Mouse (Mus musculus) thymus, postnatal 10 days (tissue): Measurements from ENCODE around the gene Baz2a.
"Not testable (repeated sequence)": the region's sequence is repeated elsewhere in the genome, so short reads cannot be mapped to it uniquely, and the experiment has no call there.

Source experiments
- DNase-seq, 2 experiments: peaks; one replicate each; pipeline ENCODE4 v3.0.0; 2021; ENCODE audit warnings: low spot score in 2 of 2

The Baz2a gene

DNA sequence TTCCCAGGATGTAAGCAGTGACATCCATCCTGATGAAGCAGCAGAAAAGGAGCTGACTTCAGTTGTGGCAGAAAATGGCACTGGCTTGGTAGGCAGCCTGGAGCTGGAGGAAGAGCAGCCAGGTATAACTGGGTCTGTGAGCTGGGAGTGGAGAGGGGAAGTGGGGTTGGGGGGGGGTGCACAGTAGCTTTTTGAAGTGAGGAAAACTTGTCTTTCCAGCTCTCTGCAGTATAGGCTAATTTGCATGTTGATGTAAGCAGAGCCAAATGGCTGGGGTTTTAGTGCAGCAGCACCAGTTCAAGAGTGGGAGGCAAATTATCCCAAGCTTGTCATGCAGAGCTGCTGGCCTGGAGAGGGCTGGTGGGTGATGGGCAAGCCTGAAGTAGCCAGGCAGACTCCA, 19.9 kb downstream of the Baz2a start:
- no peak for DNase-seq

DNA sequence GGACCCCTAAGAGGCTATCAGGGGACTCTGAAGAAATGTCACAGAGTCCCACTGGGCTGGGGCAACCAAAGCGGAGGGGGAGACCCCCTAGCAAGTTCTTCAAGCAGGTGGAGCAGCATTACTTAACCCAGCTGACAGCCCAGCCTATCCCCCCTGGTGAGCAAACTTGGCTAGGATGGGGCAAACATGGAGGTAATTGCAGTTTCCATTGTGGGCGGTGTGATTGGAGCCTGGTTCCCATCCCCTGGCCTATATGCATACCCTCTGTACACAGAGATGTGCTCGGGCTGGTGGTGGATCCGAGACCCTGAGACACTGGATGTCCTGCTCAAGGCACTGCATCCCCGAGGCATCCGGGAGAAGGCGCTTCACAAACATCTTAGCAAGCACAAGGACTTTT, 32.5 kb downstream of the Baz2a start:
- no peak for DNase-seq

- DNase-seq: no peak
Observed at GRCm38 (mm10) chr10:128124831-128125230, 33.5 kb downstream of the Baz2a start.

- DNase-seq: no peak
Observed at GRCm38 (mm10) chr10:128125951-128126350, 34.6 kb downstream of the Baz2a start.

- no peak for DNase-seq
Observed at GRCm38 (mm10) chr10:128127497-128127896, 36.1 kb downstream of the Baz2a start.

DNA sequence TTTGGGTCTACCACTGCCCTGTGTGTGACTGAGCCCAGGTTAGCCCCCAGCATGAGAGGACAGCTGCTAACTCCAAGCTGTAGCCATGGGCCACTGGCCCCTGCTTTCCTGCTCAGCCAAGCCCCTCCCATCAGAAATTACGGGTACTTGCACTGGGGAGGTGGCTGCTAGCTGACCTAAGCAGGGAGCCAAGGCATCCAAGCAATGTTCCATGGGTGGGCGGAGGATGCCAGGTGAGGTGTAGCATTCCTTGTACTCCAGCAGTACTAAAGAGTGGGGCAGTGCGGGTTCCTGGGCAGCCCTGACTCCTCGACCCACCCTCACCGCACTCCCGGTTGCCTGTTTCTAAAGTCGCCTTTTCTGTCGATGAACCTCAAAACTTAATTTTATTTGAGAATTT, 36.8 kb downstream of the Baz2a start:
- no peak for DNase-seq

DNA sequence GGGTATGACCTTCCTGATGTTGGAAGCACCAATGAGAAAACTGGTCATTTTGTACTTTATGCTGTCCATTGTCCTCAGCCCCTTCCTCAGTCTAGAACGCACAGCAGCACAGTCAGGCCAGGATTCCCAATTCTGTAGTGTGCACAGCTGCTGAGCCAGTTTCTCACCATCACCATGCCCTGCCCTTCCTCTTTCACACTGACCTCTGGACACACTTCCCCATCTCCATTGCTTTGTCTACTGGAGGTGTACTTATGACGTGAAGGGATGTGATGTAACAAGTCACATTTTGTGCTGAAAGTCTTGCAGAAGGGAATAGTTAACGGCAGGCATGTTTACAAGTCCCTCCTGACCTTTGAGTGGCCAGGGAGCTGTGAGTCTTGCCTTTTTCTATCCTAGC, 39.9 kb downstream of the Baz2a start:
- no peak for DNase-seq

DNA sequence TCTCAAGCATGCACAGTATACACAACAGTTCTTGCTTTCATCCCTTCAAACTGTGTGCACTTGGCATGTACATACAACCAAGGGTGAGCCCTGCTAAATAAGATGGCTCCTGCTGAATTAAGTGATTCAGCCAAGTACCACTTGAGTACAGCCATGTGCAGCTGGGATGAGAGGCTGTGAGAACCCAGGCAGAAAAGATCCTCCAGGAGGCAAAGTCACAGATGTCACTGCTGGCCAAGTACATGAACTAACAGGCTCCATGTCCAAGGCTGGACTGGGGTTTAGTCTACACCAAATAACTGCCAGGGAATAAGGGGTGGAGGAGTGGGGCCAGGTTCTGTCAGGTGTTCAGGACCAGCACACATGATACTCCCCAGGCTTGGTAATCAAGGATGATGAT, 40.4 kb downstream of the Baz2a start:
- DNase-seq: no peak

DNA sequence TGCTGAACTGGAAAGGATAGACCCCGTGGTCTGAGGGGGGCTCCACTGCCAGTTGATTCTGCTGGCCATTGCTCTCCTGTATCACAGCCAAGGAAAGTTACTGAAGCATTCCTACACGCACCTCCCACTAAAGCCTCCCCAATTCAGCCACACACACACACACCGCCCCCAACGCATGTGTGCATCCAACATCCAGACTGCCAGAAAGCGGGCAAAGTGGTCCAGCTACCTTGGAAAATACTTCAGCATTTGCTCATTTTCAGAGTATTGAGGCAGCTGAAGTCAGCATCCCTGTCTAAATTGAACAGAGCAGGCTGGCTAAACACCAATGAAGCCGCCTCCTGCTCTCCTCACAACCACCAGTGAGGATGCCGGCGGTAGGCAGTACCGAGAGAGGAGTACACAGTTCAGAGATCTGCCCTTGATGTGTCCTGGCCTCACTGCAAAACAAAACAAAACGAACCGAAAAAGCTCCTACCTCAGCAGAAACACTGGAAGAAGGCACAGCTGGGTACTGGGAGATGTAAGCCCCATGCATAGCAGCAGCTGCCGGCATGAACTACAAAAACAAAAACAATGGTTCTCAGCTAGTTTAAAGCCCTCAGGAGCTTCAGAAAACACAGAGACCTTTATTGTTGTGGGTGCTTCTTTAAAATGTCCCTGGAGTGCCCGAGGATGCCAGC, 42.4 kb downstream of the Baz2a start:
- DNase-seq: no peak

GRCm38 (mm10) chr10:128135374-128135773, 44.0 kb downstream of the Baz2a start:
- no peak for DNase-seq

DNA sequence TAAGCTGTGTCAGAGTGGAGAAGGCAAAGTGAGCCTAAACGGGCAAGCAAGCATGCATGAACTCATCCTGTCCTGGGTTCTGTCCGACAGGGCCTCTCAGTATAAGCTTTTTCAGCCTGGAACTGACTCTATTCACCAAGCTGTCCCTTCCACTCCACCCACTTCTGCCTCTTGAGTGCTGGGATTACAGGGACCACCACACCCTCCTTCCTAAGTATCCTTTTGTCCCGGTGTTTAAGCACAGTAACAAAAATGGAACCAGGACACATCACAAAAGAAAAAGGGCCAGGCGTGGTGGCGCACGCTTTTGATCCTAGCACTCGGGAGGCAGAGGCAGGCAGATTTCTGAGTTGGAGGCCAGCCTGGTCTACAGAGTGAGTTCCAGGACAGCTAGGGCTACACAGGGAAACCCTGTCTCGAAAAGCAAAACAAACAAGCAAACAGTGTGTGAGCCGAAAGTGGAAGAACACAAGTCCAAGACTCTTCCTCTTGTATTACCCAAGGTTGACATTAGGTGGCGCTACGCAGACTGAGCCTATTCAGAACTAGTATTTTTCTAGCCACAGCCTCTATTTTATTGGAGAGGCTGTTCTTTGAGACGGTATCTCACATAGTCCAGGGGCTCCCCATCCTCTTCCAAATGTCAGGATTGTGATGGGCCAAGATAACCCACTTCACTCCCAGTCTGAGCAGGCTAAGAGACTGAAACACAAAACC, 49.0 kb downstream of the Baz2a start:
- DNase-seq: peak; percentile 18 to 68

GRCm38 (mm10) chr10:128142165-128142564, 50.8 kb downstream of the Baz2a start:
- no peak for DNase-seq

DNA sequence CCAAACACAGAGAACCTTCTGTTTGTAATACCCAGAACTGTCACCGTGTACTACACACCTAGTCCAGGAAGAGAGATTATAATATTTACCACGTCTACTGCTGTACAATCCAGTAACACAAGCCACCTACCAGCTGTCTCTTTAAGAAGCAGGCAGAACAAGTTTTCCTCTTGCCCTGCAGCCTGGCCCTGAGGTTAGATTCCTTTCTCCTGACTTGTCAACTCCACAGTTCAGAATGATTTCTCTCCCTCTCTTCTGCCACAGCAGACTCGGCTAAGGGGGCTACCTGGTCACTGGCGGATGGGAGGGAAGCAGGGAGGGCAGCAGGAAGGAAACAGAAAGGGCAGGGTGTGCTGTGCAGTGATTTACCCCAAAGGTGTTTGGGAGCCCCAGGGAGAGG, 52.3 kb downstream of the Baz2a start:
- DNase-seq: no peak

DNA sequence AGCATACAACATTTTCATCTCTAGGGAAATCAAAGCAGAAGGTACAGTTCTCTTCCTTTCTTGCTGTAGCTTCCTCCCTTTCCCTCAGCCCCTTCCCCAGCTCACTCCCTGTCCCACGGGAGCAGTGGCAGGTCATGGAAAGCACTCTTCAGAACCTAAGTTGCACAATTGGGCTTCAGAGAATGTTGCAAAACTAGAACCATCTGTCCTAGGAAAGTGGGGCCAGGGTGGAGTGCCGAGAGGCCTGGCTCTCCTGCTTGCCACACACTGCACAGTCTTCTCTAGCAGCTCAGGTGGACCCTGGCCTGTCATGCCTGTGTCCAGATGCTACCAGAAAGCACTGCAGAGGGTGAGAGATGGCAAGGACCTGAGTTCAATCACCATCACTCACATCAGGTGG, 53.6 kb downstream of the Baz2a start:
- DNase-seq: no peak

DNA sequence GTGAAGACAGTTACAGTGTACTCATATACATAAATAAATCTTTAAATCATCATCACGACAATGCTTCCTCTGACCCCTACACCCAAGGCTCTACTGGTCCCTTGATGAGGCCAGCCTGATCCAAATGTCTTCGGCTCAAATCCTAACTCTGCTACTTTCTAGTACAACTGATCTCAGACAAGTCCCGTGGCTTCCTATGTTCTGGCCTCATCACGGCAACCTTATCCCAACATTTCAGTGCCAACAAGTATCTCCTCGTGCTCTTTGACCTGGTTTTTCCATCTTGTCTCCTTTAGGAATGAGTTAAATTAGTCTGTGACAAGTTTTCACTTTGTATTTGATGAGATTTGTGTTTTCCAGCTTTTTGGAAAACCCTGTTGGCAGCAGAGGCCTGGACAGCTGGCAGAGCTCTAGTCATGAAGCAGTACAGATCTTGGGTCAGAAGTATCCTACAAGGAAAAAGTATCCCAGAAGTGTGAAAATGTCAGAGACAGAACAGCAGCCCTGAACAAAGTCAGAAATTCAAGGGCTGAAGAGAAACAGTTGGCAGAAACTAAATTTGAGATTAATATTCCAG, 57.5 kb downstream of the Baz2a start:
- DNase-seq: no peak

DNA sequence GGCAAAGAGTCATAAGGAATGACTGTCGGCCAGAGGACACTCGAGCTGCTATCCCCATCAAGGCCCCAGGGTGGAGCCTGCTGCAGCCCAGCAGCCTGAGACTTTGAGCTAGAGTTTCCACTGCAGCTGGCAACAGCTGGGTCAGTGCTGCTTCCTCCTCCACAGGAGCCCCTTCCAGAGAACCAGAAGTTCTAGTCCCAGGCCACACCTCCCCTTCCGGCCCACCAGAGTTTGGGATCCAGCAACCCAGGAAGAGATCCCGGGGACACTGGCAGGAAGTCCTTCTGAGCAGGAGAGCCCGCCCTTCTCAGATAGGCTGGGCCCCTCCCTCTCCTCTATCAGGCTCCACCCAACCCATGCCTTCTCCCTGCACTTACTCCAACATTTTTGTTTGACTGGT, 58.2 kb downstream of the Baz2a start:
- DNase-seq: no peak

GRCm38 (mm10) chr10:128150941-128151340, 59.6 kb downstream of the Baz2a start:
- DNase-seq: no peak

DNA sequence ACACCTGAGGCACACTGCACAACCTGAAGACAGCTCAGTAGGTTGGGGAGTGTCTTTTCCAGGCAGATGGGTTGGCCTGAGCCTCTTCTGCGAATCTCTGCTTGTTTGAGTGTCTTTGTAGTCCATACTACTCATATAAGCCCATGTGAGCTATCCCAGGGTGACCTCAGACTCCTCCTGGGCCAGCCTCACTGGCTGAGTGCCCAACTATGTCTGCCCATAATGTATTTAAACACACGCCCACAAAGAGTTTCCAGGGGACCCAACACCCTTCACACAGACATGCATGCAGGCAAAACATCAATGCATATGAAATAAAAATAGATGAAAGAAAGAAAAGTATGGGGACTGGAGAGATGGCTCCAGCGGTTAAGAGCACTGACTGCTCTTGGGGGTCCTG, 62.6 kb downstream of the Baz2a start:
- DNase-seq: no peak

DNA sequence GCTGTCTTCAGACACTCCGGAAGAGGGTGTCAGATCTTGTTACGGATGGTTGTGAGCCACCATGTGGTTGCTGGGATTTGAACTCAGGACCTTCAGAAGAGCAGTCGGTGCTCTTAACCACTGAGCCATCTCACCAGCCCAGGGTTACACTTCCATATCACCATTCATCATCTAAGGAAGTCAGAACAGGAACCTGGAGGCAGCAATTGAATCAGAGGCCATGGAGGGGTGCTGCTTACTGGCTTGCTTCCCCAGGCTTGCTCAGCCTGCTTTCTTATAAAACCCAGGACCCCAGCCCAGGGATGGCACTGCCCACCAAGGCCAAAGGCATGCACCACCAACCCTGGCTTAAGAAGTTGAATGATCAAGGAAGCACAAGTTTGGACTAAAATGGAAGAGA, 74.3 kb downstream of the Baz2a start:
- not testable (repeated sequence) for DNase-seq

DNA sequence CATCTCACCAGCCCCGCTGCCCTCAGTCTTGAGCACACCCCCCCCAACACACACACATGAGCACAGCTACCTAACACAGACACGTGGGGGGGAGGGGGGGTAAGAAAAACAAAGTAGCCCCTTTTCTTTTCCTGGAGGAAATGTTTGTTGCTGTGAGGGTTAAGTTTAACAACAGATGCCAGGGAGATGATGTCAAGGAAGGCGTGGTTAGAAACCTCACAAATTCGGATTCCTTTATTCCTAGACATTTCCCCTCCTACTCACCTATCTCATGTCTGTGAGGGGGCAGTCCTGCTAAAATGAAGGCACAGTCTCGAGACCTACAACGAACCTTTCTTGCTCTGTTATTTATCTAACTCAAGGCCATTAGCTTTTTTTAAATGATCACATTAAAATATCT, 75.7 kb downstream of the Baz2a start:
- no peak for DNase-seq

- not testable (repeated sequence) for DNase-seq
Observed at GRCm38 (mm10) chr10:128171348-128171747, 80.0 kb downstream of the Baz2a start.

DNA sequence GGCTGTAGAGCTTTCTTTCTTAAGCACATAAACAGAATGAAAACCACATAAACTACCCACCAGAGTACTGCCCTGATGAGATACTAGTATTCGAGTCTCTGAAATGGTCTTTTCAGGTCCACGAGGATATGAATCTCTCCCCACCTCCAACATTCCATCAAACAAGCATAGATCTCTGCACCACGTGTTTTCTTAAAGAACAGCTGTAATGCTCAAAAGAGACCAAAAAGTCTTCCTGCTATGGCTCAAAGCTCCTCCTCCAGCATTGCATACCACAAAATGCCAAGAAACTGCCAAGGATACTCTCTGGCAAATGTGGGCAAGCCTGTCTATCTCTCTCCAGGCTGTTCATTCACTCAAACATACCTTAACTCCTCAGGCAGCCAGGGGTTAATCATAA, 83.9 kb downstream of the Baz2a start:
- no peak for DNase-seq
